Comparison of ENCODE assay signal across 22 mouse cellular contexts in the genomic region with DNA sequence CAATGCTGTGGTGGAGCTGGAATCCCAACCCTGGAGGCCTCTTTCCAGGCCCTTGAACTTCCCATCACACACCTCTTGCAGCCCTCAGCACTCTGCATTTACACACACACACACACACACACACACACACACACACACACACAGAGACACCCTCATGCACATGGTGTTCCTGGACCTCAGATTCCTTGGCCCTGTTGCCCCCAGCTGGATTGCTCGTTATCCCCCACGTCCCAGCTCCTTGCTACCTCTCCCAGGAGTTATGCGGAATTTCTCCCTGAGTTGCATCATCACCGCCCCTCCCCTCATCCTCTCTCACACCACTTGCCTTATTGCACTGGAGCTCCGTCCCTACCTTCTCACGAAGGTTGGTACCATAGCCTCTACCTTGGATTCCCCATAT. TPM values are rescaled to one million over a fixed set of nuclear protein-coding genes. Genes with fewer than 3 reads are reported as not detected.
A peak's percentile ranks its signal among the peaks of the same experiment; 100 is the strongest.
DNase-seq lines count a peak whose midpoint lies in the region; ATAC-seq and TF ChIP-seq lines count a peak whose summit lies in the region.
"Had no signal": no experiment of that assay in that cellular context is flagged by ENCODE, and none has a peak within 500 bp of the region (broad histone marks: within the 10 kb centered on the region; RNA-seq: fewer than 3 reads in every experiment).

No protein-coding gene starts in this region.

- no peak for ATAC-seq in kidney, embryonic 16.5 days (ENCODE audit: low FRiP score, low TSS enrichment)
- ATAC-seq in heart, embryonic 14.5 days (ENCODE audit: insufficient number of reproducible peaks, insufficient read depth, low FRiP score, low read depth), result no peak
- ATAC-seq: forebrain, embryonic 14.5 days; intestine, postnatal 0 days; midbrain, embryonic 15.5 days had no signal

- TF ChIP-seq POLR2A in heart, adult 2 months (IDR thresholded peaks at IDR 0.05; ENCODE audit: insufficient read depth, low read depth, low read length), result no peak

- H3K9me3 ChIP-seq in kidney, embryonic 16.5 days (ENCODE audit: low read length), result no peaks in the 10 kb centered on the region
- no peaks in the 10 kb centered on the region for H3K9me3 ChIP-seq in heart, embryonic 14.5 days (ENCODE audit: control insufficient read depth, low read length)
- H3K9me3 ChIP-seq: embryonic facial prominence, embryonic 15.5 days; limb, embryonic 10.5 days; liver, embryonic 15.5 days; midbrain, embryonic 15.5 days had no signal

- peaks cover 73% of the 10 kb centered on the region for H3K36me3 ChIP-seq in heart, adult 2 months (ENCODE audit: control insufficient read depth, insufficient read depth, low read length)
- H3K36me3 ChIP-seq in kidney, embryonic 16.5 days (ENCODE audit: insufficient read depth, low read length), result peaks cover 5% of the 10 kb centered on the region; the same call in 1 of the 2 replicates
- H3K36me3 ChIP-seq in heart, embryonic 14.5 days (ENCODE audit: control insufficient read depth, insufficient read depth, low read length), result peaks cover 30% of the 10 kb centered on the region
- H3K36me3 ChIP-seq: embryonic facial prominence, embryonic 15.5 days; limb, embryonic 10.5 days; liver, embryonic 15.5 days; midbrain, embryonic 15.5 days had no signal

- no peak overlapping the region for H3K4me3 ChIP-seq in heart, adult 2 months
- H3K4me3 ChIP-seq in kidney, embryonic 16.5 days (ENCODE audit: low read length), result no peak overlapping the region
- no peak overlapping the region for H3K4me3 ChIP-seq in brown adipose tissue, adult 24 weeks (ENCODE audit: insufficient read depth, low read depth, low read length)
- H3K4me3 ChIP-seq in heart, embryonic 14.5 days (ENCODE audit: control insufficient read depth in 1 of 2, insufficient read depth in 1 of 2, low read depth in 1 of 2, low read length in 2 of 2), result no peak overlapping the region
- H3K4me3 ChIP-seq: embryonic facial prominence, embryonic 15.5 days; limb, embryonic 10.5 days; liver, embryonic 15.5 days; midbrain, embryonic 15.5 days had no signal

- intact Hi-C loops in heart, adult 2 months (cut with DNase I), result no loop called here

- H3K79me2 ChIP-seq in heart, adult 2 months (replicated peaks; ENCODE audit: control insufficient read depth, insufficient read depth, low read length), result peaks cover 5% of the 10 kb centered on the region; the same call in 1 of the 2 replicates

- H3K4me2 ChIP-seq in kidney, embryonic 16.5 days (replicated peaks; ENCODE audit: low read depth, low read length), result no peak overlapping the region
- peak overlapping the region; percentile 35 for H3K4me2 ChIP-seq in heart, embryonic 14.5 days (ENCODE audit: low read length)
- H3K4me2 ChIP-seq: embryonic facial prominence, embryonic 15.5 days; liver, embryonic 15.5 days; midbrain, embryonic 15.5 days had no signal

- H3K27ac ChIP-seq in heart, adult 2 months, result peak overlapping the region; percentile 74
- H3K27ac ChIP-seq in kidney, embryonic 16.5 days (ENCODE audit: low read length), result peak overlapping the region; percentile 21; the same call in 1 of the 2 replicates
- peak overlapping the region; percentile 85 for H3K27ac ChIP-seq in brown adipose tissue, adult 24 weeks (replicated peaks; ENCODE audit: low read depth, low read length)
- peak overlapping the region; percentile 53 to 82 for H3K27ac ChIP-seq in heart, embryonic 14.5 days (replicated peaks in 1 of 2; ENCODE audit: control insufficient read depth in 1 of 2, insufficient read depth in 1 of 2, low read depth in 2 of 2, low read length in 2 of 2)
- H3K27ac ChIP-seq: embryonic facial prominence, embryonic 15.5 days; limb, embryonic 10.5 days; liver, embryonic 15.5 days; macrophage; midbrain, embryonic 15.5 days had no signal

- no peak for TF ChIP-seq CTCF in heart, adult 2 months (IDR thresholded peaks at IDR 0.05)

- no peak for DNase-seq in heart, adult 2 months
- DNase-seq in heart, adult 8-10 months (ENCODE audit: low spot score), result no peak
- DNase-seq in kidney, adult 11 months, result no peak
- no peak for DNase-seq in testis, postnatal 14 days (ENCODE audit: low spot score)
- no peak for DNase-seq in layer of hippocampus, postnatal 14 days (ENCODE audit: low spot score in 2 of 2)
- DNase-seq: B cell, adult 2 months; cerebellum, adult 2 months; cerebellum, postnatal 25 days; embryo, embryonic 11 days; gastrocnemius, postnatal 10 days; liver; thymus, postnatal 14 days had no signal

- WGBS in heart, adult 2 months, result 28% methylated on average over 6 of the region's 6 CpGs
- 73% methylated on average over 6 of the region's 6 CpGs for WGBS in kidney, embryonic 16.5 days
- WGBS in heart, embryonic 14.5 days, result 28% methylated on average over 6 of the region's 6 CpGs

- H3K4me1 ChIP-seq in heart, adult 2 months (ENCODE audit: control insufficient read depth, insufficient read depth, low read length), result peaks cover 63% of the 10 kb centered on the region
- H3K4me1 ChIP-seq in kidney, embryonic 16.5 days (ENCODE audit: insufficient read depth, low read length), result peaks cover 55% of the 10 kb centered on the region
- H3K4me1 ChIP-seq in brown adipose tissue, adult 24 weeks (ENCODE audit: control insufficient read depth, insufficient read depth, insufficient read length, low read length), result peaks cover 70% of the 10 kb centered on the region
- peaks cover 63 to 98% of the 10 kb centered on the region in 2 experiments for H3K4me1 ChIP-seq in heart, embryonic 14.5 days (ENCODE audit: control insufficient read depth in 2 of 2, insufficient read depth in 2 of 2, low read length in 2 of 2)
- H3K4me1 ChIP-seq: midbrain, embryonic 15.5 days had no signal

- TF ChIP-seq EP300 in heart, adult 2 months (IDR thresholded peaks at IDR 0.05; ENCODE audit: insufficient read depth, low read depth, low read length), result peak; percentile 36; the same call in 1 of the 2 replicates

- H3K9ac ChIP-seq in heart, adult 2 months (ENCODE audit: low read depth, low read length), result peak overlapping the region; percentile 4; the same call in 1 of the 2 replicates
- H3K9ac ChIP-seq in kidney, embryonic 16.5 days (replicated peaks; ENCODE audit: low read length), result no peak overlapping the region
- H3K9ac ChIP-seq in heart, embryonic 14.5 days (ENCODE audit: low read length), result peak overlapping the region; percentile 52; the same call in 1 of the 2 replicates
- H3K9ac ChIP-seq: embryonic facial prominence, embryonic 15.5 days; liver, embryonic 15.5 days; midbrain, embryonic 15.5 days had no signal

- H3K27me3 ChIP-seq in heart, adult 2 months (ENCODE audit: control insufficient read depth, insufficient read depth, low read length), result no peaks in the 10 kb centered on the region
- H3K27me3 ChIP-seq in kidney, embryonic 16.5 days (ENCODE audit: insufficient read depth, low read length), result no peaks in the 10 kb centered on the region
- H3K27me3 ChIP-seq in heart, embryonic 14.5 days (ENCODE audit: control insufficient read depth, insufficient read depth, low read length), result no peaks in the 10 kb centered on the region
- H3K27me3 ChIP-seq: embryonic facial prominence, embryonic 15.5 days; liver, embryonic 15.5 days; midbrain, embryonic 15.5 days had no signal

RNA-seq across cellular contexts. Expression of a gene that starts 23.2 kb away (rescaled TPM):
- 10 to 100 TPM; 68.7 to 81.5 TPM for total RNA-seq in heart, adult 2 months (2021)
- polyA plus RNA-seq in heart, adult 2 months (2012; rRNA removed), result 57.2 and 86.2 TPM in 2 replicates
- 10 to 100 TPM; 64.0 to 99.3 (median 73.2) TPM for total RNA-seq in heart, adult 8-10 months (2022)
- 54.9 and 61.4 TPM in 2 replicates for polyA plus RNA-seq in kidney, embryonic 16.5 days (2015; fragmentation: Nextera tagmentation; extraction: Ambion mirVana)
- 4.8 and 8.8 TPM in 2 replicates for polyA plus RNA-seq in brown adipose tissue, adult 24 weeks (2012; ENCODE audit: insufficient read depth, insufficient read length, missing spikeins)
- polyA plus RNA-seq in heart, embryonic 14.5 days (2014; fragmentation: Nextera tagmentation; extraction: Ambion mirVana), result 81.2 and 86.3 TPM in 2 replicates
- total RNA-seq in layer of hippocampus, postnatal 14 days (2021), result 1 to 10 TPM; 6.3 to 8.7 TPM

RNA-seq across cellular contexts. Expression of a gene that starts 52.0 kb away (rescaled TPM):
- 10 to 100 TPM; 15.1 to 19.7 TPM for total RNA-seq in heart, adult 2 months (2021)
- 18.3 and 25.6 TPM in 2 replicates for polyA plus RNA-seq in heart, adult 2 months (2012; rRNA removed)
- 10 to 100 TPM; 12.3 to 13.6 (median 12.4) TPM for total RNA-seq in heart, adult 8-10 months (2022)
- 221 and 236 TPM in 2 replicates for polyA plus RNA-seq in kidney, embryonic 16.5 days (2015; fragmentation: Nextera tagmentation; extraction: Ambion mirVana)
- 3.4 and 7.4 TPM in 2 replicates for polyA plus RNA-seq in brown adipose tissue, adult 24 weeks (2012; ENCODE audit: insufficient read depth, insufficient read length, missing spikeins)
- polyA plus RNA-seq in heart, embryonic 14.5 days (2014; fragmentation: Nextera tagmentation; extraction: Ambion mirVana), result 121 TPM in 2 replicates
- total RNA-seq in layer of hippocampus, postnatal 14 days (2021), result 10 to 100 TPM; 73.9 to 80.1 TPM

Comparison
In these comparisons a context has a peak if more than half of its experiments do, and no peak if none do; other contexts are left out.
1. H3K27ac ChIP-seq: peak in every context shown above with its lines; median percentile 85 in brown adipose tissue, adult 24 weeks; 74 in heart, adult 2 months; 68 in heart, embryonic 14.5 days; 21 in kidney, embryonic 16.5 days.